Mouse (Mus musculus): ENCODE measurements around the gene Mtch1.

GRCm38 (mm10) chr17:29381472-29381871 is 33.7 kb upstream of the Mtch1 start:
- TF ChIP-seq POLR2A (IDR thresholded peaks at IDR 0.05; ENCODE audit: control insufficient read depth in 1 of 2, insufficient read depth in 1 of 2, low read depth in 1 of 2, low read length in 2 of 2, poor library complexity in 1 of 2) (no peak), JUND (IDR thresholded peaks at IDR 0.05; ENCODE audit: low read depth, low read length) (no peak), TAL1 (IDR thresholded peaks at IDR 0.05; ENCODE audit: low read length) (no peak), POLR2AphosphoS5 (IDR thresholded peaks at IDR 0.05; ENCODE audit: borderline replicate concordance, low read depth, low read length) (no peak), UBTF (IDR thresholded peaks at IDR 0.05; ENCODE audit: borderline replicate concordance, insufficient read depth, low read depth, low read length) (no peak), CTCF (IDR thresholded peaks at IDR 0.05 in 2 of 3, conservative IDR thresholded peaks at IDR 0.05 in 1 of 3; ENCODE audit: control insufficient read depth in 1 of 3, insufficient read depth in 1 of 3, low read depth in 2 of 3, low read length in 3 of 3, poor library complexity in 1 of 3, severe bottlenecking in 1 of 3) (peak; percentile 44 to 56 (median 55)), EP300 (IDR thresholded peaks at IDR 0.05; ENCODE audit: low read depth in 1 of 2, low read length in 2 of 2) (no peak), HCFC1 (IDR thresholded peaks at IDR 0.05; ENCODE audit: low read depth, low read length) (no peak), GABPA (IDR thresholded peaks at IDR 0.05; ENCODE audit: low read depth, low read length) (no peak), BHLHE40 (IDR thresholded peaks at IDR 0.05; ENCODE audit: borderline replicate concordance, low read depth, low read length) (no peak), MYB (IDR thresholded peaks at IDR 0.05; ENCODE audit: low read depth, low read length) (no peak)
